Mouse (Mus musculus) thymus, adult 2 months (tissue): ENCODE measurements around the gene Cplx1. TPM values are rescaled to one million over a fixed set of nuclear protein-coding genes. Genes with fewer than 3 reads are reported as not detected.
A peak's percentile ranks its signal among the peaks of the same experiment; 100 is the strongest.

Source experiments
- DNase-seq: peaks from one replicate; pipeline ENCODE4 v3.0.0; 2021
- H3K27ac ChIP-seq: fragments of 200-500 bp; 2 replicates; pipeline ENCODE4 v1.5.1; 2012; ENCODE audit warnings: low read length, control low read depth; ENCODE audit not compliant: control insufficient read depth, insufficient read depth
- H3K27me3 ChIP-seq: fragments of 200-500 bp; 2 replicates; pipeline ENCODE4 v1.6.1; 2012; ENCODE audit warnings: mild to moderate bottlenecking, low read length, moderate library complexity, mixed read lengths; ENCODE audit not compliant: control insufficient read depth, insufficient read depth
- H3K36me3 ChIP-seq: fragments of 200-500 bp; 2 replicates; pipeline ENCODE4 v1.6.1; 2012; ENCODE audit warnings: mild to moderate bottlenecking, low read length, moderate library complexity; ENCODE audit not compliant: control insufficient read depth, insufficient read depth
- H3K4me1 ChIP-seq: fragments of 200-500 bp; replicated peaks from 2 replicates; pipeline ENCODE4 v1.6.1; 2012; ENCODE audit warnings: low read length; ENCODE audit not compliant: control insufficient read depth, insufficient read depth
- H3K4me3 ChIP-seq: fragments of 200-500 bp; 2 replicates; pipeline ENCODE4 v1.5.1; 2012; ENCODE audit warnings: mild to moderate bottlenecking, low read length, control low read depth, moderate library complexity; ENCODE audit not compliant: control insufficient read depth, insufficient read depth
- CTCF ChIP-seq: fragments of 200-500 bp; IDR thresholded peaks from 2 replicates; pipeline ENCODE4 v1.5.1; 2012; ENCODE audit warnings: mild to moderate bottlenecking, control low read depth, low read length, moderate library complexity, borderline replicate concordance; ENCODE audit not compliant: control insufficient read depth, poor library complexity, insufficient read depth; ENCODE audit errors: extremely low read depth
- POLR2A ChIP-seq: fragments of 200-500 bp; IDR thresholded peaks from 2 replicates; pipeline ENCODE4 v1.6.1; 2012; ENCODE audit warnings: mild to moderate bottlenecking, low read length, control low read depth, moderate library complexity; ENCODE audit not compliant: control insufficient read depth, poor library complexity, insufficient read depth; ENCODE audit errors: extremely low read depth
- WGBS: fragments of 180-500 bp; shearing (Covaris S2); methylation state at CpG from one replicate; pipeline ENCODE4 v1.1.7; 2018; 5-methylcytosine and 5-hydroxymethylcytosine counted together
- polyA plus RNA-seq: library from polyadenylated mRNA; depleted of rRNA; stranded (reverse); fragments of >200 nt; gene quantifications from 2 replicates; pipeline ENCODE4 v1.2.3, GENCODE M21; 2012; rRNA removed

Gene Cplx1
- 0.27 and 0.29 TPM in 2 replicates for polyA plus RNA-seq

- no peaks in the 10 kb centered on the region for H3K4me1 ChIP-seq
- H3K27me3 ChIP-seq = peaks cover 13% of the 10 kb centered on the region
- no peaks in the 10 kb centered on the region for H3K36me3 ChIP-seq
- no peak within 1 kb of the TSS for H3K4me3 ChIP-seq
- no peak for TF ChIP-seq POLR2A
- no peak for TF ChIP-seq CTCF
- no peak within 1 kb of the TSS for H3K27ac ChIP-seq
- DNase-seq = peak; percentile 11
- 4% methylated on average over 54 of the region's 56 CpGs for whole genome bisulfite sequencing
Observed at GRCm38 (mm10) chr5:108549489-108550206, at the start of gene Cplx1. TSS of gene Cplx1 (minus strand) at chr5:108550024.

- no peak for TF ChIP-seq POLR2A
- no peak for TF ChIP-seq CTCF
- WGBS = 96% methylated on average over 3 of the region's 3 CpGs
- H3K36me3 ChIP-seq = peaks cover 71% of the 10 kb centered on the region
Observed at GRCm38 (mm10) chr5:108581361-108581891, 31.6 kb upstream of the Cplx1 start.

GRCm38 (mm10) chr5:108573054-108573453, 23.2 kb upstream of the Cplx1 start:
- Histone ChIP-seq H3K27ac (no peak overlapping the region), H3K4me3 (no peak overlapping the region), H3K36me3 (peaks cover 89% of the 10 kb centered on the region), H3K4me1 (no peaks in the 10 kb centered on the region), H3K27me3 (no peaks in the 10 kb centered on the region)
- WGBS = 93% methylated on average over 6 of the region's 6 CpGs
- DNase-seq = no peak
- TF ChIP-seq CTCF = no peak
- TF ChIP-seq POLR2A = no peak

More at GRCm38 (mm10) chr5:108581361-108581891, 31.6 kb upstream of the Cplx1 start:
- Histone ChIP-seq H3K4me1 (no peaks in the 10 kb centered on the region), H3K4me3 (no peak overlapping the region), H3K27ac (no peak overlapping the region), H3K27me3 (no peaks in the 10 kb centered on the region)
- no peak for DNase-seq

- peaks cover 82% of the 10 kb centered on the region for H3K36me3 ChIP-seq
- no peak for DNase-seq
- WGBS = 97% methylated on average over 1 of the region's 1 CpGs
- no peak overlapping the region for H3K4me3 ChIP-seq
- TF ChIP-seq POLR2A = no peak
- no peak for TF ChIP-seq CTCF
- H3K27ac ChIP-seq = no peak overlapping the region
- H3K4me1 ChIP-seq = no peaks in the 10 kb centered on the region
- no peaks in the 10 kb centered on the region for H3K27me3 ChIP-seq
Observed at GRCm38 (mm10) chr5:108570991-108571390, 21.2 kb upstream of the Cplx1 start.

GRCm38 (mm10) chr5:108567104-108567503, 17.3 kb upstream of the Cplx1 start:
- 96% methylated on average over 2 of the region's 2 CpGs for WGBS
- H3K36me3 ChIP-seq = peaks cover 47% of the 10 kb centered on the region
- no peak for DNase-seq
- no peak overlapping the region for H3K4me3 ChIP-seq
- no peak overlapping the region for H3K27ac ChIP-seq
- H3K4me1 ChIP-seq = no peaks in the 10 kb centered on the region
- TF ChIP-seq POLR2A (no peak), CTCF (no peak)
- no peaks in the 10 kb centered on the region for H3K27me3 ChIP-seq

GRCm38 (mm10) chr5:108566523-108566922, 16.7 kb upstream of the Cplx1 start:
- no peak overlapping the region for H3K4me3 ChIP-seq
- TF ChIP-seq CTCF = no peak
- no peak for TF ChIP-seq POLR2A
- H3K27ac ChIP-seq = no peak overlapping the region
- DNase-seq = no peak
- WGBS = 63% methylated on average over 4 of the region's 4 CpGs
- peaks cover 41% of the 10 kb centered on the region for H3K36me3 ChIP-seq
- no peaks in the 10 kb centered on the region for H3K27me3 ChIP-seq
- no peaks in the 10 kb centered on the region for H3K4me1 ChIP-seq
